Mouse (Mus musculus) heart, embryonic 12.5 days (tissue): ENCODE data around the gene Mrps24. TPM values are rescaled to one million over a fixed set of nuclear protein-coding genes. Genes with fewer than 3 reads are reported as not detected.

Experiments
- polyA plus RNA-seq: library from polyadenylated mRNA; unstranded; fragments of >200 nt; fragmentation: Nextera tagmentation; extraction: Ambion mirVana; gene quantifications from 2 replicates; pipeline ENCODE4 v1.2.1, GENCODE M21; 2016

Mrps24 gene
- polyA plus RNA-seq, 1 experiment from 2014 or later = 167 TPM

Other genes with a start within 250 kb of the Mrps24 start
- 125 and 127 TPM in 2 replicates for gene Xbp1, start 195.0 kb downstream of the Mrps24 start, polyA plus RNA-seq
- 16.4 and 17.9 TPM in 2 replicates for gene Ccdc117, start 173.5 kb downstream of the Mrps24 start, polyA plus RNA-seq
- 0.18 TPM in 1 of 2 replicates, not detected in the other for gene Ankrd36, start 146.0 kb downstream of the Mrps24 start, polyA plus RNA-seq
- gene Urgcp, start 46.7 kb upstream of the Mrps24 start, polyA plus RNA-seq = 32.2 and 33.8 TPM in 2 replicates
- gene Dbnl, start 72.8 kb upstream of the Mrps24 start, polyA plus RNA-seq = 87.0 and 88.0 TPM in 2 replicates
- 738 and 761 TPM in 2 replicates for gene Pgam2, start 88.1 kb upstream of the Mrps24 start, polyA plus RNA-seq
- gene Polm, start 122.3 kb upstream of the Mrps24 start, polyA plus RNA-seq = 8.4 and 9.0 TPM in 2 replicates
- 31.8 and 34.7 TPM in 2 replicates for gene Aebp1, start 146.3 kb upstream of the Mrps24 start, polyA plus RNA-seq
- 102 and 106 TPM in 2 replicates for gene Pold2, start 162.6 kb upstream of the Mrps24 start, polyA plus RNA-seq
- gene Myl7, start 183.1 kb upstream of the Mrps24 start, polyA plus RNA-seq = 5,530 and 5,941 TPM in 2 replicates
- 2.2 and 2.8 TPM in 2 replicates for gene Gck, start 234.4 kb upstream of the Mrps24 start, polyA plus RNA-seq
- 41.6 and 42.0 TPM in 2 replicates for gene Ykt6, start 240.0 kb upstream of the Mrps24 start, polyA plus RNA-seq